29 mouse cellular contexts compared by ENCODE assay signal in the genomic region with DNA sequence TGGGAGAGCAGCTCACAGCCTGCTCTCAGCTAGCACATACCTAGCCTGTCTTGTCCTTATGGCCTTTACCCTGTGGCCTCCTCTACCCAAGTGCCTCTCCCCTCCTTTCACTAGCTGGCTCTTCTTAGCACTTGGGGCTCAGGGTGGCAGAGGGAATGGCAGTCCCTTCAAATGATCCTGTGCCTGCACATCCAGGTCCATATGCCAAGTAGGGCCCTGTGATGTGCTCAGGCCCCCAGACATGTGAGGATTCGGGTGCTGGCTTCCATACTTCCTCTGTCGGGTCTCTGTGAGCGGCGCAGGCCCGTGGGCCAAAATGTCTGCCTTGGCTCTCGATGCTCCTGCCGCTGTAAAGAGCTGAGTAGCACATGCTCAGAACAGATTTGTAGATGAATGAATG. TPM values are rescaled to one million over a fixed set of nuclear protein-coding genes. Genes with fewer than 3 reads are reported as not detected.
A peak's percentile ranks its signal among the peaks of the same experiment; 100 is the strongest.
DNase-seq lines count a peak whose midpoint lies in the region; ATAC-seq and TF ChIP-seq lines count a peak whose summit lies in the region.
"Had no signal": no experiment of that assay in that cellular context is flagged by ENCODE, and none has a peak within 500 bp of the region (broad histone marks: within the 10 kb centered on the region; RNA-seq: fewer than 3 reads in every experiment).

No protein-coding gene starts in this region.

- H3K9me3 ChIP-seq in midbrain, embryonic 11.5 days (ENCODE audit: control insufficient read depth, low read length), result no peaks in the 10 kb centered on the region
- no peaks in the 10 kb centered on the region for H3K9me3 ChIP-seq in midbrain, embryonic 10.5 days (replicated peaks)
- H3K9me3 ChIP-seq: embryonic facial prominence, embryonic 10.5 days; embryonic facial prominence, embryonic 12.5 days; forebrain, embryonic 13.5 days; forebrain, embryonic 15.5 days; G1E had no signal

- TF ChIP-seq CTCF in thymus, adult 2 months (IDR thresholded peaks at IDR 0.05; ENCODE audit: borderline replicate concordance, control insufficient read depth, extremely low read depth, insufficient read depth, low read length, poor library complexity), result no peak

- DNase-seq in midbrain, embryonic 11.5 days (ENCODE audit: low spot score, missing footprints), result peak; percentile 59
- no peak for DNase-seq in midbrain, embryonic 10.5 days (ENCODE audit: low spot score)
- no peak for DNase-seq in thymus, adult 2 months
- DNase-seq in thymus, adult 18-20 months, result no peak
- DNase-seq in induced T-regulatory cell, adult 2 months (ENCODE audit: low read depth), result peak; percentile 71
- DNase-seq in gastrocnemius, adult 18-20 months (ENCODE audit: low spot score), result no peak
- DNase-seq in neural tube, embryonic 10.5 days (ENCODE audit: extremely low spot score, low spot score), result no peak
- DNase-seq: adrenal gland, adult 8-10 months; adrenal gland, postnatal 14 days; adrenal gland, postnatal 36 days; cerebellum, adult 11-12 months; cerebellum, adult 2 months; cerebellum, adult 9-10 months; cerebellum, postnatal 10 days; cerebellum, postnatal 25 days; forebrain, postnatal 0 days had no signal

- no peak overlapping the region for H3K4me2 ChIP-seq in midbrain, embryonic 11.5 days
- H3K4me2 ChIP-seq: embryonic facial prominence, embryonic 12.5 days; forebrain, embryonic 13.5 days; forebrain, embryonic 15.5 days had no signal

- 93% methylated on average over 7 of the region's 7 CpGs for WGBS in midbrain, embryonic 11.5 days
- WGBS in midbrain, embryonic 10.5 days, result 98% methylated on average over 7 of the region's 7 CpGs
- 96% methylated on average over 7 of the region's 7 CpGs for WGBS in thymus, adult 2 months

- no peak for ATAC-seq in midbrain, embryonic 11.5 days (ENCODE audit: low FRiP score)
- ATAC-seq: activated CD4-positive, CD25-positive, alpha-beta regulatory T cell, adult 4 months; forebrain, embryonic 13.5 days; forebrain, embryonic 15.5 days; forebrain, postnatal 0 days; Patski had no signal

- no peaks in the 10 kb centered on the region for H3K27me3 ChIP-seq in midbrain, embryonic 11.5 days (ENCODE audit: control insufficient read depth, insufficient read depth, low read length)
- H3K27me3 ChIP-seq in midbrain, embryonic 10.5 days (ENCODE audit: low read depth, poor library complexity, severe bottlenecking), result no peaks in the 10 kb centered on the region
- H3K27me3 ChIP-seq in thymus, adult 2 months (ENCODE audit: control insufficient read depth, insufficient read depth, low read length), result no peaks in the 10 kb centered on the region
- H3K27me3 ChIP-seq: CH12.LX; embryonic facial prominence, embryonic 12.5 days; forebrain, embryonic 13.5 days; forebrain, embryonic 15.5 days; Patski had no signal

- no peak overlapping the region for H3K27ac ChIP-seq in midbrain, embryonic 11.5 days (ENCODE audit: low read depth, low read length)
- no peak overlapping the region for H3K27ac ChIP-seq in midbrain, embryonic 10.5 days (replicated peaks)
- peak overlapping the region; percentile 19; the same call in 1 of the 2 replicates for H3K27ac ChIP-seq in thymus, adult 2 months (ENCODE audit: control insufficient read depth, insufficient read depth, low read length)
- H3K27ac ChIP-seq: embryonic facial prominence, embryonic 10.5 days; embryonic facial prominence, embryonic 12.5 days; forebrain, embryonic 13.5 days; forebrain, embryonic 15.5 days had no signal

- no peaks in the 10 kb centered on the region for H3K4me1 ChIP-seq in midbrain, embryonic 11.5 days (ENCODE audit: control insufficient read depth, insufficient read depth, low read length)
- H3K4me1 ChIP-seq in midbrain, embryonic 10.5 days, result no peaks in the 10 kb centered on the region; the same call in 1 of the 2 replicates
- H3K4me1 ChIP-seq in thymus, adult 2 months (replicated peaks; ENCODE audit: control insufficient read depth, insufficient read depth, low read length), result peaks cover 69% of the 10 kb centered on the region
- H3K4me1 ChIP-seq: forebrain, embryonic 13.5 days; forebrain, embryonic 15.5 days had no signal

- no peak overlapping the region for H3K4me3 ChIP-seq in midbrain, embryonic 11.5 days (ENCODE audit: low read depth, low read length)
- H3K4me3 ChIP-seq in midbrain, embryonic 10.5 days, result no peak overlapping the region
- peak overlapping the region; percentile 35 for H3K4me3 ChIP-seq in thymus, adult 2 months (ENCODE audit: control insufficient read depth, insufficient read depth, low read length)
- H3K4me3 ChIP-seq: embryonic facial prominence, embryonic 10.5 days; embryonic facial prominence, embryonic 12.5 days; forebrain, embryonic 13.5 days; forebrain, embryonic 15.5 days had no signal

- TF ChIP-seq POLR2A in thymus, adult 2 months (IDR thresholded peaks at IDR 0.05; ENCODE audit: control insufficient read depth, extremely low read depth, insufficient read depth, low read length, poor library complexity), result no peak

- H3K9ac ChIP-seq in midbrain, embryonic 11.5 days (ENCODE audit: low read length), result no peak overlapping the region
- H3K9ac ChIP-seq: embryonic facial prominence, embryonic 12.5 days; forebrain, embryonic 13.5 days; forebrain, embryonic 15.5 days; forebrain, postnatal 0 days had no signal

- H3K36me3 ChIP-seq in midbrain, embryonic 11.5 days (ENCODE audit: control insufficient read depth, insufficient read depth, low read length), result no peaks in the 10 kb centered on the region
- no peaks in the 10 kb centered on the region for H3K36me3 ChIP-seq in midbrain, embryonic 10.5 days
- peaks cover 28% of the 10 kb centered on the region; the same call in 1 of the 2 replicates for H3K36me3 ChIP-seq in thymus, adult 2 months (ENCODE audit: control insufficient read depth, insufficient read depth, low read length)
- H3K36me3 ChIP-seq: embryonic facial prominence, embryonic 10.5 days; embryonic facial prominence, embryonic 12.5 days; forebrain, embryonic 15.5 days; G1E had no signal

RNA-seq across cellular contexts. Expression of a gene that starts 2.9 kb away (rescaled TPM):
- 0.08 and 0.22 TPM in 2 replicates for polyA plus RNA-seq in midbrain, embryonic 11.5 days (2014; fragmentation: Nextera tagmentation; extraction: Ambion mirVana)
- not detected in 2 replicates for polyA plus RNA-seq in midbrain, embryonic 10.5 days (2016; fragmentation: Nextera tagmentation; extraction: Ambion mirVana)
- polyA plus RNA-seq in thymus, adult 2 months (2012; rRNA removed), result 250 and 282 TPM in 2 replicates
- total RNA-seq in gastrocnemius, adult 18-20 months (2021), result not detected
- polyA plus RNA-seq: forebrain, embryonic 13.5 days; G1E; Patski had no signal

RNA-seq across cellular contexts. Expression of a gene that starts 47.3 kb away (rescaled TPM):
- 23.1 and 26.0 TPM in 2 replicates for polyA plus RNA-seq in midbrain, embryonic 11.5 days (2014; fragmentation: Nextera tagmentation; extraction: Ambion mirVana)
- polyA plus RNA-seq in midbrain, embryonic 10.5 days (2016; fragmentation: Nextera tagmentation; extraction: Ambion mirVana), result 33.8 and 36.0 TPM in 2 replicates
- polyA plus RNA-seq in thymus, adult 2 months (2012; rRNA removed), result 38.2 and 40.4 TPM in 2 replicates
- 10 to 100 TPM; 21.3 to 28.5 TPM for total RNA-seq in gastrocnemius, adult 18-20 months (2021)

RNA-seq across cellular contexts. Expression of a gene that starts 58.0 kb away (rescaled TPM):
- not detected in 2 replicates for polyA plus RNA-seq in midbrain, embryonic 11.5 days (2014; fragmentation: Nextera tagmentation; extraction: Ambion mirVana)
- not detected in 2 replicates for polyA plus RNA-seq in midbrain, embryonic 10.5 days (2016; fragmentation: Nextera tagmentation; extraction: Ambion mirVana)
- 0.46 and 0.59 TPM in 2 replicates for polyA plus RNA-seq in thymus, adult 2 months (2012; rRNA removed)
- not detected for total RNA-seq in gastrocnemius, adult 18-20 months (2021)
- total RNA-seq: adrenal gland, adult 18-20 months; adrenal gland, adult 8-10 months; adrenal gland, postnatal 14 days; adrenal gland, postnatal 36 days; forebrain, postnatal 0 days had no signal
- polyA plus RNA-seq: activated CD4-positive, CD25-positive, alpha-beta regulatory T cell, adult 4 months; C2C12; cerebellum, adult 2 months; cortical plate, adult 2 months; embryonic facial prominence, embryonic 10.5 days; embryonic facial prominence, embryonic 12.5 days; embryonic facial prominence, embryonic 14.5 days; forebrain, embryonic 11.5 days; forebrain, embryonic 13.5 days; forebrain, embryonic 15.5 days; forebrain, postnatal 0 days had no signal

Comparison
In these comparisons a context has a peak if more than half of its experiments do, and no peak if none do; other contexts are left out.
1. DNase-seq: peak in midbrain, embryonic 11.5 days (single experiment) and induced T-regulatory cell, adult 2 months (single experiment); none in midbrain, embryonic 10.5 days (single experiment), thymus, adult 2 months (single experiment), thymus, adult 18-20 months (0 of 2), gastrocnemius, adult 18-20 months (single experiment) and neural tube, embryonic 10.5 days (single experiment).
2. RNA of a gene that starts 2.9 kb away (polyA plus RNA-seq): 250 to 282 TPM in thymus, adult 2 months; 0.08 to 0.22 TPM in midbrain, embryonic 11.5 days and not detected in midbrain, embryonic 10.5 days; every median in the first group is over 100 times any median in the second.